Mouse (Mus musculus) embryonic fibroblast, embryonic 13.5 days (primary cell): ENCODE data around the gene Slc7a11.

Experiments used
- CTCF ChIP-seq: IDR thresholded peaks from 2 replicates; pipeline ENCODE4 v1.5.1; 2011; ENCODE audit warnings: mild to moderate bottlenecking, control low read depth, low read length, moderate library complexity, borderline replicate concordance; ENCODE audit not compliant: insufficient read depth
- POLR2A ChIP-seq: IDR thresholded peaks from 2 replicates; pipeline ENCODE4 v1.6.1; 2011; ENCODE audit warnings: low read depth, mild to moderate bottlenecking, control low read depth, low read length, moderate library complexity

GRCm38 (mm10) chr3:49893945-49894344 lies 549.5 kb downstream of the Slc7a11 start:
- TF ChIP-seq CTCF (no peak), POLR2A (no peak)
